Comparison of ENCODE assay signal across 20 mouse cellular contexts in the genomic region with DNA sequence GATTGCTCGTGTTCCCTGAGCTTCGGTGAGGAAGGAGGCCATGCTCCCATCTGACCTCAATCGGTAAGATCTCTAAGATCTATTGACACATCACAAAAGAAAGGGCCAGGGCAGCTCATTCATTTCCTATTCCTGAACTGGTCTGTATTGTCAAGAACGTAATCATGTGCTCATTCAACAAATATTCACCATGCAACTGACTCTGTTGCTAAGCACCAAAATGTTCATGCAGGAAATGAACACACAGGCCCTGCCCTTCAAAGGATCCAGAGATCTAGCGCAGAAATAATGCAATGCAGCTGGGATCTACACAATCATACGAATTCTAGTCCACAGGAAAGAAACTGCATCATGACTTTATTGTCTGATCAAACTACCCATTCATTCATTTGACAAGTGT.
DNase-seq lines count a peak whose midpoint lies in the region; ATAC-seq lines count a peak whose summit lies in the region.
"Had no signal": no experiment of that assay in that cellular context is flagged by ENCODE, and none has a peak within 500 bp of the region (broad histone marks: within the 10 kb centered on the region; RNA-seq: fewer than 3 reads in every experiment).

No protein-coding gene starts in this region.

- H3K9me3 ChIP-seq in forebrain, embryonic 11.5 days (ENCODE audit: control insufficient read depth, low read length): no peaks in the 10 kb centered on the region
- no peaks in the 10 kb centered on the region for H3K9me3 ChIP-seq in forebrain, embryonic 10.5 days
- no peaks in the 10 kb centered on the region for H3K9me3 ChIP-seq in lung, embryonic 16.5 days (ENCODE audit: control insufficient read depth, low read length)
- no peaks in the 10 kb centered on the region for H3K9me3 ChIP-seq in limb, embryonic 10.5 days (replicated peaks)
- no peaks in the 10 kb centered on the region for H3K9me3 ChIP-seq in stomach, embryonic 14.5 days (ENCODE audit: control insufficient read depth, low read depth, low read length)
- H3K9me3 ChIP-seq: heart, embryonic 12.5 days had no signal

- no peaks in the 10 kb centered on the region for H3K36me3 ChIP-seq in forebrain, embryonic 11.5 days (ENCODE audit: control insufficient read depth, insufficient read depth, low read length)
- H3K36me3 ChIP-seq in forebrain, embryonic 10.5 days (replicated peaks): no peaks in the 10 kb centered on the region
- H3K36me3 ChIP-seq in lung, embryonic 16.5 days (ENCODE audit: control insufficient read depth, insufficient read depth, low read length): no peaks in the 10 kb centered on the region
- no peaks in the 10 kb centered on the region for H3K36me3 ChIP-seq in limb, embryonic 10.5 days
- H3K36me3 ChIP-seq in stomach, embryonic 14.5 days (ENCODE audit: control insufficient read depth, insufficient read depth, low read length): no peaks in the 10 kb centered on the region
- H3K36me3 ChIP-seq: heart, embryonic 12.5 days had no signal

- intact Hi-C loops in left cerebral cortex, postnatal 4 days (cut with DNase I): no loop called here

- H3K27ac ChIP-seq in forebrain, embryonic 11.5 days (ENCODE audit: low read depth, low read length): no peak overlapping the region
- H3K27ac ChIP-seq in forebrain, embryonic 10.5 days: no peak overlapping the region
- H3K27ac ChIP-seq in lung, embryonic 16.5 days (ENCODE audit: low read length): no peak overlapping the region
- H3K27ac ChIP-seq in limb, embryonic 10.5 days: peak overlapping the region; percentile 33; the same call in 1 of the 2 replicates
- no peak overlapping the region for H3K27ac ChIP-seq in stomach, embryonic 14.5 days (ENCODE audit: low read length)
- H3K27ac ChIP-seq: liver, embryonic 14.5 days; macrophage had no signal

- H3K9ac ChIP-seq in forebrain, embryonic 11.5 days (ENCODE audit: low read length): no peak overlapping the region
- no peak overlapping the region for H3K9ac ChIP-seq in lung, embryonic 16.5 days (ENCODE audit: low read length)
- no peak overlapping the region for H3K9ac ChIP-seq in stomach, embryonic 14.5 days (replicated peaks; ENCODE audit: low read depth, low read length)
- H3K9ac ChIP-seq: heart, embryonic 12.5 days; liver, embryonic 14.5 days had no signal

- DNase-seq in forebrain, embryonic 11.5 days (ENCODE audit: low spot score): no peak
- DNase-seq in forebrain, embryonic 10.5 days (ENCODE audit: extremely low spot score, low spot score): no peak
- DNase-seq in lung, postnatal 14 days: no peak
- peak; percentile 34 for DNase-seq in limb, embryonic 10.5 days (ENCODE audit: low spot score)
- no peak for DNase-seq in left cerebral cortex, postnatal 4 days
- no peak for DNase-seq in layer of hippocampus, adult 9-11 months
- DNase-seq: adrenal gland, postnatal 36 days; cerebellum, adult 11 months; cerebellum, postnatal 25 days; gastrocnemius, postnatal 36 days; heart, postnatal 4 days; kidney, adult 11 months; kidney, postnatal 10 days; right cerebral cortex, postnatal 14 days had no signal

- 40% methylated on average over 6 of the region's 6 CpGs for WGBS in forebrain, embryonic 11.5 days
- WGBS in forebrain, embryonic 10.5 days: 54% methylated on average over 6 of the region's 6 CpGs
- 21% methylated on average over 6 of the region's 6 CpGs for WGBS in lung, embryonic 16.5 days
- 27% methylated on average over 6 of the region's 6 CpGs for WGBS in limb, embryonic 10.5 days
- WGBS in stomach, embryonic 14.5 days: 19% methylated on average over 6 of the region's 6 CpGs

- 0 out of 2 replicates have a peak, but pooled peaks have one; percentile 53 for ATAC-seq in forebrain, embryonic 11.5 days (replicated peaks; ENCODE audit: low FRiP score)
- ATAC-seq in lung, embryonic 16.5 days (ENCODE audit: low read depth): peak; percentile 59
- ATAC-seq in stomach, embryonic 14.5 days (ENCODE audit: insufficient number of reproducible peaks, insufficient read depth, low FRiP score, low read depth): peak; percentile 49; the same call in 1 of the 2 replicates
- ATAC-seq: activated CD4-positive, CD25-positive, alpha-beta regulatory T cell, adult 4 months had no signal

- no peak overlapping the region for H3K4me2 ChIP-seq in forebrain, embryonic 11.5 days (ENCODE audit: low read depth, low read length, severe bottlenecking)
- no peak overlapping the region for H3K4me2 ChIP-seq in lung, embryonic 16.5 days (ENCODE audit: low read depth, low read length)
- H3K4me2 ChIP-seq in stomach, embryonic 14.5 days (replicated peaks; ENCODE audit: low read depth, low read length): no peak overlapping the region
- H3K4me2 ChIP-seq: heart, embryonic 12.5 days had no signal

- H3K4me3 ChIP-seq in forebrain, embryonic 11.5 days (ENCODE audit: low read depth, low read length): no peak overlapping the region
- H3K4me3 ChIP-seq in forebrain, embryonic 10.5 days: no peak overlapping the region
- no peak overlapping the region for H3K4me3 ChIP-seq in lung, embryonic 16.5 days (ENCODE audit: low read length)
- no peak overlapping the region for H3K4me3 ChIP-seq in limb, embryonic 10.5 days
- no peak overlapping the region for H3K4me3 ChIP-seq in stomach, embryonic 14.5 days (ENCODE audit: low read depth, low read length)
- H3K4me3 ChIP-seq: heart, embryonic 12.5 days had no signal

- H3K4me1 ChIP-seq in forebrain, embryonic 11.5 days (replicated peaks; ENCODE audit: control insufficient read depth, insufficient read depth, low read length): no peaks in the 10 kb centered on the region; the same call in 1 of the 2 replicates
- peaks cover 10% of the 10 kb centered on the region for H3K4me1 ChIP-seq in forebrain, embryonic 10.5 days
- H3K4me1 ChIP-seq in lung, embryonic 16.5 days (replicated peaks; ENCODE audit: control insufficient read depth, insufficient read depth, low read length): no peaks in the 10 kb centered on the region
- peaks cover 36% of the 10 kb centered on the region for H3K4me1 ChIP-seq in limb, embryonic 10.5 days
- H3K4me1 ChIP-seq in stomach, embryonic 14.5 days (ENCODE audit: control insufficient read depth, insufficient read depth, low read length): no peaks in the 10 kb centered on the region

- no peaks in the 10 kb centered on the region for H3K27me3 ChIP-seq in forebrain, embryonic 11.5 days (ENCODE audit: control insufficient read depth, insufficient read depth, low read length)
- no peaks in the 10 kb centered on the region for H3K27me3 ChIP-seq in forebrain, embryonic 10.5 days (ENCODE audit: poor library complexity, severe bottlenecking)
- no peaks in the 10 kb centered on the region for H3K27me3 ChIP-seq in lung, embryonic 16.5 days (ENCODE audit: control insufficient read depth, insufficient read depth, low read depth, low read length)
- H3K27me3 ChIP-seq in limb, embryonic 10.5 days (ENCODE audit: low read depth, poor library complexity, severe bottlenecking): no peaks in the 10 kb centered on the region
- no peaks in the 10 kb centered on the region for H3K27me3 ChIP-seq in stomach, embryonic 14.5 days (ENCODE audit: control insufficient read depth, insufficient read depth, low read length)
- H3K27me3 ChIP-seq: heart, embryonic 12.5 days had no signal
